Mouse (Mus musculus): ENCODE data around the gene Retsat. TPM values are rescaled to one million over a fixed set of nuclear protein-coding genes. Genes with fewer than 3 reads are reported as not detected.
A peak's percentile ranks its signal among the peaks of the same experiment; 100 is the strongest.

The Retsat gene
- polyA plus RNA-seq, 1 experiment from 2014 or later: 20.1 TPM

GRCm38 (mm10) chr6:72583211-72583839 is 14.9 kb upstream of the Retsat start:
- WGBS: 81% methylated on average over 4 of the region's 4 CpGs
- no peak for ATAC-seq (ENCODE audit: low read depth)

GRCm38 (mm10) chr6:72584154-72584553 is 14.1 kb upstream of the Retsat start:
- H3K36me3 ChIP-seq (ENCODE audit: control insufficient read depth, insufficient read depth, low read length): peaks cover 3% of the 10 kb centered on the region; the same call in 1 of the 2 replicates
- no peak overlapping the region for H3K4me2 ChIP-seq (ENCODE audit: low read depth, low read length)
- no peak overlapping the region for H3K4me3 ChIP-seq (ENCODE audit: low read length)
- no peaks in the 10 kb centered on the region for H3K9me3 ChIP-seq (ENCODE audit: control insufficient read depth, low read length)
- H3K9ac ChIP-seq (ENCODE audit: low read length): no peak overlapping the region
- no peaks in the 10 kb centered on the region for H3K27me3 ChIP-seq (ENCODE audit: control insufficient read depth, insufficient read depth, low read depth, low read length)
- H3K27ac ChIP-seq (ENCODE audit: low read length): no peak overlapping the region
- no peaks in the 10 kb centered on the region for H3K4me1 ChIP-seq (replicated peaks; ENCODE audit: control insufficient read depth, insufficient read depth, low read length)
- ATAC-seq (ENCODE audit: low read depth): no peak
- 67% methylated on average over 11 of the region's 11 CpGs for WGBS

More at GRCm38 (mm10) chr6:72583211-72583839, 14.9 kb upstream of the Retsat start:
- H3K4me1 ChIP-seq (replicated peaks; ENCODE audit: control insufficient read depth, insufficient read depth, low read length): no peaks in the 10 kb centered on the region
- H3K9ac ChIP-seq (ENCODE audit: low read length): no peak overlapping the region
- peaks cover 3% of the 10 kb centered on the region; the same call in 1 of the 2 replicates for H3K36me3 ChIP-seq (ENCODE audit: control insufficient read depth, insufficient read depth, low read length)
- no peaks in the 10 kb centered on the region for H3K27me3 ChIP-seq (ENCODE audit: control insufficient read depth, insufficient read depth, low read depth, low read length)
- no peak overlapping the region for H3K4me3 ChIP-seq (ENCODE audit: low read length)
- H3K27ac ChIP-seq (ENCODE audit: low read length): no peak overlapping the region
- no peaks in the 10 kb centered on the region for H3K9me3 ChIP-seq (ENCODE audit: control insufficient read depth, low read length)
- no peak overlapping the region for H3K4me2 ChIP-seq (ENCODE audit: low read depth, low read length)

GRCm38 (mm10) chr6:72586701-72587100 is 11.6 kb upstream of the Retsat start:
- Histone ChIP-seq H3K27me3 (ENCODE audit: control insufficient read depth, insufficient read depth, low read depth, low read length) (no peaks in the 10 kb centered on the region), H3K4me3 (ENCODE audit: low read length) (no peak overlapping the region), H3K9ac (ENCODE audit: low read length) (no peak overlapping the region), H3K36me3 (ENCODE audit: control insufficient read depth, insufficient read depth, low read length) (peaks cover 3% of the 10 kb centered on the region; the same call in 1 of the 2 replicates), H3K27ac (ENCODE audit: low read length) (no peak overlapping the region), H3K4me2 (ENCODE audit: low read depth, low read length) (no peak overlapping the region), H3K9me3 (ENCODE audit: control insufficient read depth, low read length) (no peaks in the 10 kb centered on the region), H3K4me1 (replicated peaks; ENCODE audit: control insufficient read depth, insufficient read depth, low read length) (no peaks in the 10 kb centered on the region)
- WGBS: 77% methylated on average over 3 of the region's 3 CpGs
- ATAC-seq (ENCODE audit: low read depth): no peak

- H3K4me1 ChIP-seq (replicated peaks; ENCODE audit: control insufficient read depth, insufficient read depth, low read length): no peaks in the 10 kb centered on the region
- ATAC-seq (ENCODE audit: low read depth): no peak
- H3K36me3 ChIP-seq (ENCODE audit: control insufficient read depth, insufficient read depth, low read length): peaks cover 3% of the 10 kb centered on the region; the same call in 1 of the 2 replicates
- no peak overlapping the region for H3K4me2 ChIP-seq (ENCODE audit: low read depth, low read length)
- H3K9ac ChIP-seq (ENCODE audit: low read length): no peak overlapping the region
- H3K27ac ChIP-seq (ENCODE audit: low read length): no peak overlapping the region
- H3K27me3 ChIP-seq (ENCODE audit: control insufficient read depth, insufficient read depth, low read depth, low read length): no peaks in the 10 kb centered on the region
- H3K9me3 ChIP-seq (ENCODE audit: control insufficient read depth, low read length): no peaks in the 10 kb centered on the region
- H3K4me3 ChIP-seq (ENCODE audit: low read length): no peak overlapping the region
Measured at GRCm38 (mm10) chr6:72588307-72588706, 10.0 kb upstream of the Retsat start.

GRCm38 (mm10) chr6:72590111-72590510 is 8.2 kb upstream of the Retsat start:
- Histone ChIP-seq H3K27me3 (ENCODE audit: control insufficient read depth, insufficient read depth, low read depth, low read length) (no peaks in the 10 kb centered on the region), H3K4me1 (replicated peaks; ENCODE audit: control insufficient read depth, insufficient read depth, low read length) (no peaks in the 10 kb centered on the region), H3K9ac (ENCODE audit: low read length) (no peak overlapping the region), H3K4me3 (ENCODE audit: low read length) (no peak overlapping the region), H3K4me2 (ENCODE audit: low read depth, low read length) (no peak overlapping the region), H3K36me3 (ENCODE audit: control insufficient read depth, insufficient read depth, low read length) (peaks cover 3% of the 10 kb centered on the region; the same call in 1 of the 2 replicates), H3K9me3 (ENCODE audit: control insufficient read depth, low read length) (no peaks in the 10 kb centered on the region), H3K27ac (ENCODE audit: low read length) (no peak overlapping the region)
- ATAC-seq (ENCODE audit: low read depth): no peak

- Histone ChIP-seq H3K27me3 (ENCODE audit: control insufficient read depth, insufficient read depth, low read depth, low read length) (no peaks in the 10 kb centered on the region), H3K4me1 (replicated peaks; ENCODE audit: control insufficient read depth, insufficient read depth, low read length) (peaks cover 11% of the 10 kb centered on the region), H3K4me2 (ENCODE audit: low read depth, low read length) (no peak overlapping the region), H3K36me3 (ENCODE audit: control insufficient read depth, insufficient read depth, low read length) (no peaks in the 10 kb centered on the region), H3K27ac (ENCODE audit: low read length) (no peak overlapping the region), H3K9me3 (ENCODE audit: control insufficient read depth, low read length) (no peaks in the 10 kb centered on the region), H3K4me3 (ENCODE audit: low read length) (no peak overlapping the region), H3K9ac (ENCODE audit: low read length) (no peak overlapping the region)
- no peak for ATAC-seq (ENCODE audit: low read depth)
- 73% methylated on average over 6 of the region's 6 CpGs for WGBS
Measured at GRCm38 (mm10) chr6:72593011-72593803, 5.1 kb upstream of the Retsat start.

GRCm38 (mm10) chr6:72593914-72594313 is 4.4 kb upstream of the Retsat start:
- Histone ChIP-seq H3K4me1 (replicated peaks; ENCODE audit: control insufficient read depth, insufficient read depth, low read length) (peaks cover 14% of the 10 kb centered on the region), H3K36me3 (ENCODE audit: control insufficient read depth, insufficient read depth, low read length) (no peaks in the 10 kb centered on the region), H3K4me2 (ENCODE audit: low read depth, low read length) (no peak overlapping the region), H3K4me3 (ENCODE audit: low read length) (no peak overlapping the region), H3K27me3 (ENCODE audit: control insufficient read depth, insufficient read depth, low read depth, low read length) (no peaks in the 10 kb centered on the region), H3K9me3 (ENCODE audit: control insufficient read depth, low read length) (no peaks in the 10 kb centered on the region), H3K9ac (ENCODE audit: low read length) (no peak overlapping the region), H3K27ac (ENCODE audit: low read length) (no peak overlapping the region)
- WGBS: 45% methylated on average over 5 of the region's 5 CpGs
- ATAC-seq (ENCODE audit: low read depth): no peak

- H3K9ac ChIP-seq (ENCODE audit: low read length): peak overlapping the region; percentile 77
- ATAC-seq (ENCODE audit: low read depth): peak; percentile 34
- no peaks in the 10 kb centered on the region for H3K9me3 ChIP-seq (ENCODE audit: control insufficient read depth, low read length)
- no peaks in the 10 kb centered on the region for H3K36me3 ChIP-seq (ENCODE audit: control insufficient read depth, insufficient read depth, low read length)
- WGBS: 17% methylated on average over 13 of the region's 13 CpGs
- peaks cover 19% of the 10 kb centered on the region for H3K4me1 ChIP-seq (replicated peaks; ENCODE audit: control insufficient read depth, insufficient read depth, low read length)
- peak overlapping the region; percentile 73 for H3K4me3 ChIP-seq (ENCODE audit: low read length)
- H3K4me2 ChIP-seq (ENCODE audit: low read depth, low read length): peak overlapping the region; percentile 81
- H3K27me3 ChIP-seq (ENCODE audit: control insufficient read depth, insufficient read depth, low read depth, low read length): no peaks in the 10 kb centered on the region
- H3K27ac ChIP-seq (ENCODE audit: low read length): peak overlapping the region; percentile 60
Measured at GRCm38 (mm10) chr6:72597083-72597874, 996 bp upstream of the Retsat start.

Data from lung, embryonic 16.5 days (tissue).